Mouse (Mus musculus): ENCODE measurements around the gene Olig3.

The Olig3 gene

DNA sequence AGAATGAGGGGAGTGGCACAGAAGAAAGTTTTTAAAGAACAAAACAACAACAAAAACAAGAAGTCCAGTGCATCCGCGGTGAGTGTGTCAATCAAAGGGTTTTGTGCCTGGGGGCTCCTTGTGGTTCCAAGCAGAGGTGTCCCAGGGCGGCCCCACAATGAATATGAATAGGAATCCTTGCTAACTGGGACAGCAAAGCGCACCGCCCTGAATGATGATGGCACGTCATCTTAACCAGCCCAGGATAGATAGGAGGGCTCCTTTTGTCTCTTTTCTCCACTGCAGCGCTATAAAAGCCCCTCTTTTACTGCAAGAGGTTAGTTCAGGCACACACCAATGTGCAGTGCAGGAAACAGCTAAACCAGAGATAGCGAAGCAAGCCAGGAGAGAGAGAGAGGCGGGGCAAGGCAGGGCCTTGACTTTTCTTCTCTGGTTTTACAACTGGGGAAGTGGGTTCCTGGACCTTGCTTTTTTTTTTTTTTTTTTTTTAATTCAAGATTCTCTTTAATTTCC lies at the start of gene Olig3:
Gene Olig3, plus strand, starts transcription at position 463 of the 513 bp plus-strand sequence.
- DNase-seq: no peak

DNA sequence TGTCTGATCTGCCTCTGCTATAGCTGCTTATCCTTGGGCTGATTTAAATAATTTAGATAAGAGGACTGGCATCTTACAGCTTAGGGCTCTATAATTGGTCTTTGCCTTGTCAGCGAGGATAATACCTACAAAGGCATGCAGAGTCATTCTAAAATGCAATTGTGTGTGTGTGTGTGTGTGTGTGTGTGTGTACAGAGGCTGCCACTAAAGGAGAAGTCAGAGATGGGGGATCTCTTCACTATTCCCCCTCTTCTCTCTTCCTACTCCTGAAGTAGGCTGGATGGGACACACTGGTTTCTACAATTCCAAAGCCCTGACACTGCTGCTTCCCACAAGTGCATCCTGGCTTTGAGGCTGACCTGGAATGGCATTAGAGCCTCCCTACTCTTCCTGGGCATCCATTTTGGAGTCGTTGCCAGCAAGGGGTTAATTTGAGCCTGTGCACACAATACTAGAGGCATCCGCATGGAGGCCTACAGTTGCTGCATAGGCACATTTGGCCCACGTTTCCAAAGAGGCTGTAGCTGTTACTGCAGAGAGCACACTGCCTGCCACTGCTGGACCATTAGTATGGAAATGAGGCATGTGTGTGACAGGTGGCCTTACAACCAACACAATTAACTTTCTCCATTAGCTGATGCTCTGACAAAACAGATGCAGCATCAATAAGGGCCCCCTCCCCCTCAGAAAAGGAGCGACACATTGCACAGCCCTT lies 46.5 kb upstream of the Olig3 start:
- no peak for DNase-seq

DNA sequence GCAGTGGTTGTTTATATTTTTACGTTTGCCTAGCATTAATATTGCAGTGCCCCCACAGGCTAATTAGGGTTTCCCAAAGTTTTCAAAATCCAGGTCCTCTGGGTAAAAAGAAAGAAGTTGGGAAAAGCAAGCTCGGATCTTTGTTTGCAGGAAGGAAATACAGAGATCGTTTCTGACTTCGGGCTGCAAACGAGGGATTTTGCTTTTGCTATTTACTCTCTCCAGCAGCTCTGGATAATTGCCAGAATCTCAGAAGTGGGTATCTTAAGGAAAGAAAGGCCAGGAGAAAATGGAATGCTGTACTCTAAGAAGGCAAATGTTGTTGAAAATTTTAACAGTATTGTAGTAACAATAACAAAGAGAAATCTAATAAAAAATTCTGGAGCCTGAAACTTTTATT lies 45.9 kb upstream of the Olig3 start:
- no peak for DNase-seq

DNA sequence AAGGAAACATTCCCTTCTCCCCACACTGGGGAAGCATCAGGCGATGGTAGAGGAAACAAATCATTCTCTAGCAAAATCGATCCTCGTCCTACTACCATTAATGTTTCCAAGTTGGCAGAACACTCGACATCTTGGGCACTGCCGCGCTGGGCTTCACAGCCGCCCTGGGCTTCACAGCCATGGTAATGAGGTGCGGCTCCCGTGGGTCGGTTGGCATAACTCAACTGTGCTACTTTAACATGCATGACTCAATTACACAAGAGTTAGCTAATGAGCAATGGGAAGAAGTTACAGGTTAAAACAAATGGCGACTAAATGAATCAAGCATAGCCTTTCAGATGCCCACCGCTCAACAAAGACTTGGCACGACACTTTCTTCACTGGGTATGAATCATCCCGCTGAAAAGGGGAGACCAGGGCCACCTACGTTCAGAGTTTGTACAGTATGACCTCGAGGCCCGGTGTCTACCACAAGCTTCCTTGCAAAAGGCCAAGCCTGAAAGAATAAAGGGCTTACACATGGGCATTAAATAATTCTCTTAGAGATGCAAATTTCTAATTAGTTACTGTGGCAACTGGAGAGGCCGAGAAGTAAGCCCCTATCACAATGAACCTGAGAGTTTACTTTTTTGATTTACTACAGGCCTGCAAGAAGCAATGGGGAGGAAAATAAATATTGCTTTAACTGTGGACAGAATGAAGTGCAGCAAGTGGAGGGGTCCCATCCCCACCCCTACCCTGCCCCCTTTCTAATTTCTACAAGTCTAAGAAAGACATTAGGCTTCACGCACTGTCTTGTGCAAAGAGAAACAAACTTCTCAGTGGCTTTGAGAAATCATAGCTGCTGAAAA lies 38.1 kb upstream of the Olig3 start:
- no peak for DNase-seq

DNA sequence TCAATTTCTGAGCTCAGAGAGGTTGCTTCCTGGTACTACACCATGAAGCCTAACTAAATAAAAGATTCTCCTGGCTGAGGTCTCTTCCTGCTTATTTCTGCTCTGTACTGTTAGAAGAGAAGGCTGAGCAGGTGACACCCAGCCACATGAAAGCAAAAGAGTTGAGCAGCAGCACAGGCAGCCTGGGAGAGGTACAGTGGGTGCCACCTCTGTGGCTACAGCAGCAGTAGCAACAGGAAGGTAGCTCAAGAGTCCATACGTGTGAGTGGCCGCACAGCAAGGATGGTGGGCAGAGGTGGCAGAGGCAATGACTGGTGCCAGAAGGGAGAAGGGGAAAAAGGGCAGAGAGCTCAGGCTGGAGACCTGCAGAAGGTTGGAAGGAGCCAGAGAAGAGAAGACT lies 34.6 kb upstream of the Olig3 start:
- DNase-seq: no peak

DNA sequence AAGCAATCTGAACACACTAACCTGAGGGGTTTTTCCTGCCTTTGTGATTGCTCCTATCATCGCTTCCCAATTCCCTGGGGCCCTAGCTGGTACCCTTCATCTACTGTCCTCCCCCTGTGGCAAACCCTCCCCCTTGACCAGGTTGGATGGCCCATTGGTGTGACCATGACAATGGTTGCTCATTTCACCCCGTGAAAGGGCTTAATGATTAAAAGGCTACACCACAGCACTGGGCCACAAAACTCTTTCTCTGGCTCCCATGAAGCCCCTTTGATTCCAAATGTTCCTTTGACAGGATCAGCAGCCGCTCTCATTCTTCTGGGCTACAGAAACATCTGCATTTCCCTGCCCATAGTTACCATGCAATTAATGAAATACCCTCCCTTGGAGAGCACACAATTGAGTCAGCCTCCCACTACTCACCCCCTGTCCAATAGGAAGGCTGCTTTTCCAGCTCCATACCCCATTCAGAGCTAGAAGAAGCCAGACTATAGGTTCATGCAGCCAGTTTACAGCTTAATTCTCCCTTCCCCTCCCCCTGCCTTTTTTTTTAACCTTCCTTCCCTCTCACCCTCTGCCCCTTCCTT lies 27.0 kb upstream of the Olig3 start:
- no peak for DNase-seq

DNA sequence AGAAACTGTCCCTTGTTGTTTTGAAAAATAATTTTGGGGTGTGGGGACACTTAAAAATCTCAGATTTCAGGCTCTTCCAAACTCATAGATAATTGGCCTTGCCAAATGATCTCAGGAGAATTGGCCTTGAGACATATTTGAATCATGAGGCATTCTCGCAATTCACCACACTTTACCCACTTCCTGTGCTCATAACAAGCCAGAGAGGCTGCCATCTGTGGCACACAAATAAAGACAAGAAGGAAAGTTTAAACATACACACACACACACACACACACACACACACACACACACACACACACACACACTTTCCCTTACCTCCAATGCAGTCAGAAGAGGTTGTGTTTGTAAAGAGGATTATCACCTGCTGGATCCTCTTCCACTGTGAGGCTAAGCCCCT lies 22.9 kb upstream of the Olig3 start:
- no peak for DNase-seq

DNA sequence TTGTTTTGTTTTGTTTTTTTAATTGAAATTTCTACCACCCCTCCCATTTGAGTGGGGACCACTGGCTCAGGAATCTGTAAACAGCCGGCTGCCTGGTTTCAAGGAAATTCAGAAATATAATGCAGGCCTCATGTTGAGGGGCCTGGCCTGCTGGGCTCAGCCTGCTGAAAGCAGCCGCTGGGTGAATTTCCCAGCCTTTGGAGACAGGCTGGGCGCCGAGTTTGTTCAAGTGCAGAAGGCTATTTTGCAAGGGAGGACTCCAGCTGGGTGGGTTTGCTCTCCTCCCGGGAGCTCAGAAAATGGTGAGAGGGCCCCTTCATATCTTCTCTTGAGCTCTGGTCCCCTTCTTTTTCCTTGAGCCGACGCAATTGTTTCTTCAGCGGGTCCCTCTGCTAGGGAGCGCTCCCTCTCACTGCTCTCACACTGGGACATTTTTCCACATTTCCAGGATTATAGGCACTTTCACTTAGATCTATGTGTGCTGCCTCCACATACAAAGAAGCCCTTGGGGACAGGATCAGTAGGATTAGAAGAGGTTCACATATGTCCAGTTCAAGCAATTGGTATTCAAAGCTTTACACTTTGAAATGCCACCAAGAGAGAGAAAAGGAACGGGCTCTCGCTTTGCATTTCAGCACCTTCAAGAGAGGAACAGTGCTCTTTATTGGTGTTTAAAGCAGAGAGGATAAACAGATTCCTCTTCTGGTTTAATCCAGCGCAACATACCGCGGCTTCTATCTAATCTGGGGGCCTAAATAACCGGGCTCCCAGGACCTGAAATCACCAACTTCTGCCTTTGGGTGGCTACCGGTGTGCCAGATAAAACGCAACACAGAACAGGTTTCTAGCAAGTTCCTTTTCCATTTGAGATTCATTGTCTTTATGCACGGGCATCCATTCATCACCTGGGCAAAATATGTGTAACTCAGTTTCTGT lies 17.4 kb upstream of the Olig3 start:
- DNase-seq: no peak

DNA sequence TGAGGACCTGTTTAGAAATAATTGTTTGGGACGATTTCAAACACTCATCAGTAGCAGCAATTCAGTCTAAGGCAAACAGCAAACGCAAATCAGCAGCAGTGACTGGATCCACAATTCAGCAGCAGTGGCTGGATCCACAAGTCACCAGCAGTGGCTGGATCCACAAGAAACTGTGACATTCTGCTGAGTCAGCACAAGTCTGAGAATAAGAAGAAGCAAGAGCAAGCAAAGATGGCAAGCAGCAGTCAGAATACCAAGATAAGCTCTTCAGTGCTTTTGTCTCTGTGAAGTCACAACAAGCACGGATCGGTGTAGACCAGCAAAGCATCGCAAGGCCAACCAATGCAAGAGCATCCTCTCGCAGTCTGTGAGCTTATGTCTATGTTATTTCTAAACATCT lies 12.3 kb upstream of the Olig3 start:
- DNase-seq: no peak

DNA sequence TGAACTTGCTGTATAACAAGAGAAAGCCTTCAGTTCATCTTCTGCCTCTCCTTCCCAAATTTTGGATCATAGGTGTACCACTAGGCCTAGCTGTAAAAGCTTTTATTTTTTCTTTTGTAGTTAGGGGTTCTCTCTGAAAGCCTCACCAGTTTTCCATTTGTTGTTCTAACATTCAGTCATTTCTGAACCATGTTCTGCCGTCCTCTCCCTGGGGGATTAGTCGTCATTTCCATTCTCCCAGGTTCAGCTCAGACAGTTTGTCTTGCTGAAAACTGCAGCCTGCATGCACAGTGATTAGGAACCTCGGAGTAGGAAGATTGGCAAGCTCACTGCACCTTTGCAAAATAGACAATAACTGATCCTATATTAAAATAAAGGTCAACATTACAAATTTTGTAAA lies 7.0 kb upstream of the Olig3 start:
- DNase-seq: no peak

DNA sequence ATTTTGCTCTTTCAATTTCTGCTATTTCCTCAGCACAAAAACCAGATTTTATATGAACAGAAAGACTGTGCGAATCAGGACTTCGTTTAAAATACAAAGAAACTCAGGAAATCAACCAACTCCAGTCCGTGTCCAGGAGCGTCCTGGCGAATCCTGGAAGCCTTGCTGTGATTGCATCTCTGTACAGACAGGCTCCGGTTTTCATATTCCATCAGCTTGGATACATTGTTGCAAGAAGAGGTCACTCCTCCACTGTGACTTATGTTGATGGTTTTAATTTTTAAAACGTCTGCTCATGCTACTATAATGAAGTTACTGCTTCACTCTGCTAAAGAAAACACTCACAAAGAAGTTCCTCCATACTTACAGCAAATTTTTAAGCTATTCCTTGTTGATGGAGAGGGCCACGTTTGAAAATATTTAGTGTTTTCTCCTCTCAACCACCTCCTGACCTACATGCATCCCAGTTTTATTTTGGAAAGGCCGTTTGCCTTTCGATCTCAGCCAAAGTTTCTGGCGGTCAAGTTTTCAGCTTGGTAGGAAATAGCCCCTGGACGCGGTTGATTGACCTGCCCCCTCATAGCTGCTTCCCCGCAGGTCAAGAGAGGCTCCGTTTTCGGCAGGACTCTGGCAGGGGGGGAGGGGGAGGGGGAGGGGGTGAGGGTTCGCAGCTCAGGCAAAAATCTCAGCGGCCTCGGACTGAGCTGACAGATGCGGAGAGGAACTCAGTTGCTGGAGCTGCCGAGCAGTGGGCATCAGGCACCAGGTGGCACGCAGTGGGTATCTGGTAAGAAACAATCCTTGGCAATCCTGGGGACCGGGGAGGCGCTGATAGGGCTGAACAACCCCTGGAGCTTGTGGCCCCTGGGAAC lies 4.1 kb upstream of the Olig3 start:
- no peak for DNase-seq

DNA sequence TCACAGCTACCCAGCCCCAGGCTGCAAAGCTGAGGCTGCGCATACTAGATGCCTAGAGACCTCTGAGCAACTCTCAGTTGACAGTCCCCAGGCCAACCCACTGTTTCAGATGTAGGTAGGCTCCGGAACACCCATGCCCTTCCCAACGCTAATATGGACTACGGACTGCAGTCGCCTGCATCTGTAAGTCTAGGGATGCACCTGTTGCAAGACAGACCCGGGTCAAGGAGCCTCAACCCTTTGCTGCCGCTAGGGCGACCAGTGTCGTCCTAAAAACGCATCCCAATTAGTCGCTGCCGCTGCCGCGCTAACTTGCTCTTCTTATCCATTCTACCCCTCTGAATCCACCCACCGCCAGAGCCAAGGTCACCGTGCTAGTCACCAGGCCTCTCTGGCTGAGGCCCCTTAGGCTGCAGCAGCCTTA lies 3.4 kb upstream of the Olig3 start:
- DNase-seq: no peak

DNA sequence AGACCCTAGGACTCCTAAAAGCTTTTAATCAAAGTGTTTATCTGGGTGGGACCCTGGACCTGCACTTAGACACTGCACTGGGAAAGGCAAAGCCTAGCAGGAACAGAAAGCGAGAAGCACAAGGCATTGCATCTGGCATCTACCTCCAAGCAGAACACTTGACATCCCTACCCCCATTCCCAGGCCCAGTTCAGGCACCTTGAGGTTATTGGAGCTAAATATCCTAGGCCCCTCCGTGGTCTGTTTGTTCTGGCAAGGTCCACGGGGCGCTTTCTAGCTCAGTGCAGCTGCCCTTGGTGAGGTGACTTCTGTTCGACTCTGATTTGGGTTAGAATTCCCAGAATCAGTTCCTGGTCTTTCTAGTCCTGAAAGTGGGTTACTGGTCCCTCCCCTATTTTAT lies 2.7 kb upstream of the Olig3 start:
- no peak for DNase-seq

DNA sequence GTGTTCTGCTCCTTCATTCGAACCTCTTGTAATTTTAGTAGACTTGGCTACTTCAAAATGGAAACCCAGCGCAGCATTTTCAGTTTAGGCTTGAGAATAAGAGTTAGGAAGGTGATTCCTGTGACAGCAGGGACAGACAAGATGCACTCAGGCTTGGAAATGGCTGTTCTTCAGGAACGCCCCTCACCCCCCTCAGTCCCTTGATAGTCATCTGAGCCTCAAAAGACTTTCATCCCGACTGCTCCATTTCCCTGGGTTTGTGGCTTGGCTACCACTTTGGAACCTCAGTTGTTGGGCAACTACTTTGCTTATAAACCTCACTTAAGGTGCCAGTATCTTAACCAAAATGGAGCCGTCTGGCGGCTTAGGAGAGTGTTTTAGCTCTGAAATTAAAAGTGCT lies 2.2 kb upstream of the Olig3 start:
- no peak for DNase-seq

DNA sequence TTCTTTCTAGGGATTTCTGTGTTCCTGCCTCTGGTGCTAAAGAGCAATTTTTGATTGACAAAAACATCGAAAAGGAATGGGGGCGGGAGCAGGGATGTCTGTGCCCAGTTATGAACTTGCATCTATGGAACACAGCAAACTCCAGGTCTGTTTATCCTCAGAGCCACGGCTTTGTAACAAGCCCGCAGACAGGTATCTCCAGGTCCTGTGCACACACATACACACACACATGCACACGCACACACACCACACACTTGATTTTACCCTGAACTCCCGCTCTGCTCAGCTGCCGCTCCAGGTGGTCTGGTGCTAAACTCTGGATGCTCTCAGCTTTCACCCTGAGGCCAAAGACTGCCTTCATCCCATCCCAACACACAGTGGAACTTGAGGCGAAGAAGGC lies 1.3 kb upstream of the Olig3 start:
- DNase-seq: no peak

DNA sequence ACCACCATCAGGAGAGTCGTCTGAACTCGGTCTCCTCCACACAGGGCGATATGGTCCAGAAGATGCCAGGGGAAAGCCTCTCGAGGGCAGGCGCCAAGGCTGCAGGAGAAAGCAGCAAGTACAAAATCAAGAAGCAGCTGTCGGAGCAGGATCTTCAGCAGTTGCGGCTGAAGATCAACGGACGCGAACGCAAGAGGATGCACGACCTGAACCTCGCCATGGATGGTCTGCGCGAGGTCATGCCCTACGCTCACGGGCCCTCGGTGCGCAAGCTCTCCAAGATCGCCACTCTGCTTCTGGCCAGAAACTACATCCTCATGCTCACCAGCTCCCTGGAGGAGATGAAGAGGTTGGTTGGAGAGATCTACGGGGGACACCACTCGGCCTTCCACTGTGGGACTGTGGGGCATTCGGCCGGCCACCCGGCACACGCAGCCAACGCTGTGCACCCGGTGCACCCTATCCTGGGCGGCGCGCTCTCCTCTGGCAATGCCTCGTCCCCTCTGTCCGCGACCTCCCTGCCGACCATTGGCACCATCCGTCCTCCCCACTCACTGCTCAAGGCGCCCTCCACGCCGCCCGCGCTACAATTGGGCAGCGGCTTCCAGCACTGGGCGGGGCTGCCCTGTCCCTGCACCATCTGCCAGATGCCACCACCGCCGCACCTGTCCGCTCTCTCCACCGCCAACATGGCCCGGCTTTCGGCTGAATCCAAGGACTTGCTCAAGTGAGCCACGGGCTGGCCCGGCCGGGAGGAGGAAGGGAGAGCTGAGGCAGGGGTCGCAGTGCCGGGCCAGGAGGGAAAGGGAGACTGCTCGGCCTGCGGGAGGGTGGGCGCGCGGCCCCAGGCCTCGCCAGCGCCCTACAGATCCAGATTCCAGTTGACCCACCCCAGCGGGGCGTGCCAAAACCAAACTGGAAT lies 648 bp downstream of the Olig3 start:
- no peak for DNase-seq

DNA sequence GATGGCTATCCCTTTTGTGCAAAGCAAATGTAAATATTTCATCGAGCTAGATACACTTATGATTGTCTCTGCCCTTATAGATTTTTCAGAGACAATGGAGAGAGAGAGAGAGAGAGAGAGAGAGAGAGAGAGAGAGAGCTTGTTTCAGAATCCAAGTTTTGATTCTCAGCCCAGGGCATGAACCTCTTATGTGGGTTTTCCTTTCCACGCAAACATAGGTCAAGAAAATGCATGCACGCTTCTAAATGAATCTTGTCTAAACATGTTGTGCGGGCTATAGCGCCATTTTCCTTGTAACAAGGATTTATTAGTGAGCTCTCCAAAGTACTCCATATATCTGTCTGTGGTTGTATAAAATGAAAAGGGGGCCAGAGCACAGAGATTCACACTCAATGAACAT lies 1.5 kb downstream of the Olig3 start:
- DNase-seq: no peak

DNA sequence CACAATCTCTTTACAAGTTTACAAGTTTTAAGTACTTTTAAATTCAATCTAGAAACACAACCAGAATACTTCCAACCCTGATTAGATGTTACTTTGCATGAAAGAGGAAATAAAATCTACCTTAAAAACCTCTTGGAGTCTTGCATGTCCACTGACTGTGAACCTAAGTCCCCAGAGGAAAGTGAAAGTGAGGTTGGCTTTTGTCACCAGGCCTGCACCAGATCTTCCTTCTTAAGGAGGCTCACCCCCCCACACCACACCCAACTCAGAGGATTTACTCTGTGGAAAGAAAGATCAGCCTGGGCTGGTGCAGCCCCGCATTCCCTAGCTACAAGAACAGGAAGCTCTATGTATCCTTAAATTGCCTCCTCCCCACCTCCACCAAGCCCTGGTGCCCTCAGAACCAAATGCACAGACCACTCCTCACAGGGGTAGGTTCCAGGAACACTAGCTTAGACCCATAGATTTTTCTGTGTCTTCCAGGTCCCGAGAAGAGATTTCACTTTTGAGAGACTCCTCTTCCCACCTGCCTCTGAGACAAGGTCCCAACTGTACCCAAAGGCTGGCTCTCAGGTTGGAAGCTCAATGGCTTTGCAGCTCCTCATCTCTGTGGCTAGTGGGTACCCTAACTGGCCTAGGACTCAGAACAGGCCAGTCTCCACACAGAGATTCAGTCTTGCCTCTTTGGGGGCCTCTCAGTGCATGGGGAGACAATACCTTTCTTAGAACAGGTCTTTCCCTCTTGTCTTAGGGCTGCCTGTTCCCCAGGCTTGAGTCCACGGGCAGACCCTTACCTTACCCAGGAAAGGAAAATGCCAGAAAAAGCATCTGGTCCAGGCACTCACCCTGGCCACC lies 4.3 kb downstream of the Olig3 start:
- no peak for DNase-seq

DNA sequence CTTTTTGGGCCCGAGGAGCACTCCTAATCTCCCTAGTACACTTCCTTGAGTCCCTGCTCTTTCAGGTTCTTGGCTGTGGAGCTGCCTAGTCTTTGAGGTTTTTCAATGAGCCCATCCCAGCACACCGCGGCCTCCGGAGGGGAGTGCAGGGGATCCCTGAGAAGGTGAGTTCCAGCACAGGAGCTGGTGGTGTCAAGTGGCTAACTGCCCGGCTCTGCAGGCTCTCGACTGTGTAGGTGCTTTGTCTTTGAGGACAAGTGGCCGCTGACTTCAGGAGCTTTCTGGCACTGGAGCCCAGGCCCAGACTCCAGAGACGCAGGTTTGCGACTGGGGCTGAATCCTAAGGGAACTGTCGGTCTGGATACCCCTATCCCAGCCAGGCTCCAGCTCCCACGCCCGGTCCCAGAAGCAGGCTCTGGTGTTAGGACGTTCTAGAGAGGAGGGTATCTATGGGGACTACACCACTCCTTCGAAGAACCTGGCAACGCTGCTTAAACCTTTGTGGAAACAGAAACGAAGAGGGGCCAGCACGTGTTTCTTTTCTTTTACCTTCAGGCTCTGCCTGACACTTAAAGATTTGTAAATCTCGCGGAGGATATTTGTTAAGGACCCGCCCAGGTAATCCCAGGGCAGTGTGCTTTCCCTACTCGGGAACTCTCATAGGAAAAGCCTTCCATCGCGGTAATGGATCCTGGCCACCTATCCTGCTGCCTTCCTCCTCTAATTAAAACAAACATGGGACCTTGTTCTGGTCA lies 5.4 kb downstream of the Olig3 start:
- DNase-seq: no peak

Measured in kidney, postnatal 36 days (tissue).